Mouse (Mus musculus) v-Abl transformed pro-B cells (cell line): ENCODE measurements around the gene Lrp10.

ENCODE experiments used
- in situ Hi-C, 2 experiments: fragments of 400-800 bp; cut with MboI; formaldehyde crosslinking; loops; one replicate each; pipeline ENCODE4 v1.15.1; 2025; ENCODE audit not compliant: unreplicated experiment in 2 of 2

Lrp10 gene

GRCm38 (mm10) chr14:54432078-54432836 is 31.7 kb upstream of the Lrp10 start:
- in situ Hi-C loops, result loop anchor here in 1 of 2 experiments (25.0 kb wide), 1 partner anchor 370 kb away; no protein-coding TSS in a partner anchor

- in situ Hi-C loops, result loop anchor here in 1 of 2 experiments (25.0 kb wide), 1 partner anchor 371 kb away; no protein-coding TSS in a partner anchor
Measured at GRCm38 (mm10) chr14:54432837-54433830, 30.8 kb upstream of the Lrp10 start.

GRCm38 (mm10) chr14:54433941-54434531 is 29.9 kb upstream of the Lrp10 start:
- in situ Hi-C loops, result loop anchor here in 1 of 2 experiments (25.0 kb wide), 1 partner anchor 372 kb away; no protein-coding TSS in a partner anchor

- in situ Hi-C loops, result loop anchor here in 1 of 2 experiments (25.0 kb wide), 1 partner anchor 373 kb away; no protein-coding TSS in a partner anchor
Measured at GRCm38 (mm10) chr14:54435194-54435918, 28.6 kb upstream of the Lrp10 start.

- in situ Hi-C loops, result loop anchor here in 1 of 2 experiments (25.0 kb wide), 1 partner anchor 377 kb away; no protein-coding TSS in a partner anchor
Measured at GRCm38 (mm10) chr14:54439155-54439554, 24.8 kb upstream of the Lrp10 start.

- in situ Hi-C loops, result loop anchor here in 1 of 2 experiments (25.0 kb wide), 1 partner anchor 377 kb away; no protein-coding TSS in a partner anchor
Measured at GRCm38 (mm10) chr14:54439610-54440009, 24.3 kb upstream of the Lrp10 start.

GRCm38 (mm10) chr14:54440538-54440937 is 23.4 kb upstream of the Lrp10 start:
- in situ Hi-C loops, result loop anchor here in 1 of 2 experiments (25.0 kb wide), 1 partner anchor 378 kb away; no protein-coding TSS in a partner anchor

GRCm38 (mm10) chr14:54441365-54441764 is 22.6 kb upstream of the Lrp10 start:
- in situ Hi-C loops, result loop anchor here in 1 of 2 experiments (25.0 kb wide), 1 partner anchor 379 kb away; no protein-coding TSS in a partner anchor

GRCm38 (mm10) chr14:54442548-54442947 is 21.4 kb upstream of the Lrp10 start:
- in situ Hi-C loops, result loop anchor here in 1 of 2 experiments (25.0 kb wide), 1 partner anchor 380 kb away; no protein-coding TSS in a partner anchor

- in situ Hi-C loops, result loop anchor here in 1 of 2 experiments (25.0 kb wide), 1 partner anchor 381 kb away; no protein-coding TSS in a partner anchor
Measured at GRCm38 (mm10) chr14:54443196-54443595, 20.7 kb upstream of the Lrp10 start.

GRCm38 (mm10) chr14:54443712-54444618 is 20.0 kb upstream of the Lrp10 start:
- in situ Hi-C loops, result loop anchor here in 1 of 2 experiments (25.0 kb wide), 1 partner anchor 382 kb away; no protein-coding TSS in a partner anchor

GRCm38 (mm10) chr14:54445476-54445875 is 18.5 kb upstream of the Lrp10 start:
- in situ Hi-C loops, result loop anchor here in 1 of 2 experiments (5.0 to 25.0 kb wide), 2 partner anchors 213 to 383 kb away; no protein-coding TSS in a partner anchor

- in situ Hi-C loops, result no loop called here
Measured at GRCm38 (mm10) chr14:54453566-54453965, 10.4 kb upstream of the Lrp10 start.

GRCm38 (mm10) chr14:54454669-54455528 is 9.0 kb upstream of the Lrp10 start:
- in situ Hi-C loops, result loop anchor here in 1 of 2 experiments (5.0 kb wide), 1 partner anchor 218 kb away; no protein-coding TSS in a partner anchor

- in situ Hi-C loops, result loop anchor here in 1 of 2 experiments (5.0 kb wide), 1 partner anchor 221 kb away; no protein-coding TSS in a partner anchor
Measured at GRCm38 (mm10) chr14:54457907-54458569, 5.9 kb upstream of the Lrp10 start.

- in situ Hi-C loops, result loop anchor here in 1 of 2 experiments (10.0 kb wide), 1 partner anchor 53 kb away; the partner anchor contains the start of gene Prmt5
Measured at GRCm38 (mm10) chr14:54462146-54462545, 1.8 kb upstream of the Lrp10 start.
